Mouse (Mus musculus): ENCODE results near the gene Gm6812. TPM values are rescaled to one million over a fixed set of nuclear protein-coding genes. Genes with fewer than 3 reads are reported as not detected.
"Not testable (repeated sequence)": the region's sequence is repeated elsewhere in the genome, so short reads cannot be mapped to it uniquely, and the experiment has no call there.

Gene Gm6812
- polyA plus RNA-seq (2015; fragmentation: Nextera tagmentation; extraction: Ambion mirVana), result not detected in 2 replicates

GRCm38 (mm10) chrX:68892953-68893352 is at the start of gene Gm6812:
Gene Gm6812, minus strand, starts transcription at chrX:68893053.
- ATAC-seq (replicated peaks; ENCODE audit: low FRiP score, low read depth); H3K9me3 ChIP-seq (replicated peaks; ENCODE audit: low read length); H3K36me3 ChIP-seq (ENCODE audit: insufficient read depth, low read length); H3K4me1 ChIP-seq (replicated peaks; ENCODE audit: insufficient read depth, low read length); H3K27ac ChIP-seq; H3K4me3 ChIP-seq (replicated peaks; ENCODE audit: low read depth, low read length); H3K4me2 ChIP-seq (ENCODE audit: low read length); DNase-seq (ENCODE audit: low spot score); H3K27me3 ChIP-seq (ENCODE audit: insufficient read depth, low read length); H3K9ac ChIP-seq (ENCODE audit: low read depth, low read length): not testable (repeated sequence)
- 71% methylated on average over 4 of the region's 5 CpGs for WGBS

GRCm38 (mm10) chrX:68865145-68865544 is 27.7 kb downstream of the Gm6812 start:
- no peaks in the 10 kb centered on the region for H3K9me3 ChIP-seq (replicated peaks; ENCODE audit: low read length)
- no peak for DNase-seq (ENCODE audit: low spot score)
- WGBS, result 44% methylated on average over 2 of the region's 2 CpGs
- H3K4me1 ChIP-seq (replicated peaks; ENCODE audit: insufficient read depth, low read length), result no peaks in the 10 kb centered on the region
- H3K27me3 ChIP-seq (ENCODE audit: insufficient read depth, low read length), result no peaks in the 10 kb centered on the region
- no peak overlapping the region for H3K4me2 ChIP-seq (ENCODE audit: low read length)
- no peak overlapping the region for H3K4me3 ChIP-seq (replicated peaks; ENCODE audit: low read depth, low read length)
- H3K36me3 ChIP-seq (ENCODE audit: insufficient read depth, low read length), result no peaks in the 10 kb centered on the region
- no peak overlapping the region for H3K27ac ChIP-seq
- no peak overlapping the region for H3K9ac ChIP-seq (ENCODE audit: low read depth, low read length)
- no peak for TF ChIP-seq CTCF (IDR thresholded peaks at IDR 0.05; ENCODE audit: low read depth)
- no peak for ATAC-seq (replicated peaks; ENCODE audit: low FRiP score, low read depth)

Other genes with a start within 250 kb of the Gm6812 start
- 34.6 and 37.3 TPM in 2 replicates for gene Fmr1, start 214.5 kb downstream of the Gm6812 start, polyA plus RNA-seq (2015; fragmentation: Nextera tagmentation; extraction: Ambion mirVana)
- 0.20 and 0.22 TPM in 2 replicates for gene Fmr1nb, start 131.2 kb downstream of the Gm6812 start, polyA plus RNA-seq (2015; fragmentation: Nextera tagmentation; extraction: Ambion mirVana)
- gene Gm14698, start 72.0 kb downstream of the Gm6812 start, polyA plus RNA-seq (2015; fragmentation: Nextera tagmentation; extraction: Ambion mirVana), result 4.1 and 4.2 TPM in 2 replicates